Mouse (Mus musculus): ENCODE data around the gene Sema4a.

DNA sequence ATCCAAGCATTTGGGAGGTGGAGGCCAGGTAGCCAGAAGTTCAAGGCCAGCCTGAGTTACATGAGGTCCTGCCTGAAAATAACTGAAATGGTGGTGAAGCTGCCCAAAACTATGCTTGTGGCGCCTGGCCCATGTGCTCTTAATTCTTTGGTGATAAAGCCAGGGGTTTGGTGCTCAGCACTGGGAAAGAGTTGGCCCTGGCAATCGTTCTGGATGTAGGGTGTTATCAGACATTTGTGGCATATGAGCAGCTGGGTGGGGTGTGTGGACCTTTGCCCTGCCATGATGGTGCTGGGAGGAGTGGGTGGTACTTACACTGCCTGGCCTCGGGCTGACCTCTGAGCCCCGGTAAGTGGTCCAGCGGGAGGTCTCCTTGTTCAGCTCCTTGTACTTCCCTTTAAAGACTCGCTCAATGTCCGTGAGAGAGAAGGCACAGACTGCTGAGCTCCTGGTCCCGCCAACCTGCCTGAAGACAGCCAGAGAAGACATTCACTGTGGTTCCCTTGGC, 13.3 kb downstream of the Sema4a start:
- no peak for TF ChIP-seq EP300 (IDR thresholded peaks at IDR 0.05; ENCODE audit: insufficient read depth, low read depth, low read length)
- no peak for TF ChIP-seq CTCF (IDR thresholded peaks at IDR 0.05; ENCODE audit: low read depth, low read length)
- no peak for TF ChIP-seq POLR2A (IDR thresholded peaks at IDR 0.05; ENCODE audit: insufficient read depth, low read length)
